Mouse (Mus musculus): ENCODE data around the gene Trmu.

Gene Trmu

DNA sequence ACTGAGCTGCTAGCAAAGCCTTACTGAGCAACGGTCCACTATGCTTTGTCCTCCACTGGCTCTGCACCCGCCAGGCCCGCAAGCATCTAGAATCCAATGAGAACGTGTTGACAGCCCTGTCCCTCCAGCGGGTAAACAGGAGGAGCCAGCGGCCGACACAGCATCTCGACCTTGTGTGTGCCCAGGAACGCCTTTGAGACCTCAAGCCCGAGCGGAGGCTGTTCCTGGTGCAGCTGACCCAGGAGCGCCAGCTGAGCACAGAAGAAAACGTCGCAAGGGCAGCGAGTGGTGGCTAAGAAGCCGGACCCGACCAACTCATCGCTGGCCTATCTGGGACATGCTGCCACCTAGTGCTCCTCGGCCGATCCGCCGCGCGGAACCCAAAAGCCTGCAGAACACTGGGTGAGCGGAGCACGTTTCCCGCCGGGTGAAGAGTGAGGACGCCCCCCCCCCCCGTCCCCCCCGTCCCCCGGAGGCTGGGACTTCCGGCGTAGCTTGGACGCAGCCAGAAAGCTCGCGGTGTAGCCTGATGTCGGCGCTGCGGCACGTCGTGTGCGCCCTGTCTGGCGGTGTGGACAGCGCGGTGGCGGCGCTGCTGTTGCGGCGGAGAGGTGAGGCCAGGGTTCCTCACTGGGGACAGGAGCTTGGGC is at the start of gene Trmu:
Trmu (plus strand) TSS at position 465 of the 650 bp plus-strand sequence.
- in situ Hi-C loops (cut with MboI; ENCODE audit: unreplicated experiment in 2 of 2) = loop anchor here (5.0 to 10.0 kb wide), 3 partner anchors 47 to 274 kb away; partner anchors contain the start of gene Ttc38 (in 1 of the 2)

GRCm38 (mm10) chr15:85829470-85829869 is 49.6 kb upstream of the Trmu start:
- in situ Hi-C loops (cut with MboI; ENCODE audit: unreplicated experiment in 2 of 2) = no loop called here

GRCm38 (mm10) chr15:85831954-85832590 is 47.0 kb upstream of the Trmu start, which contains the start of gene Ttc38:
Gene Ttc38 (plus strand): TSS chr15:85832306.
- in situ Hi-C loops (cut with MboI; ENCODE audit: unreplicated experiment in 2 of 2) = loop anchor here in 1 of 2 experiments (5.0 kb wide), 1 partner anchor 45 kb away; the partner anchor contains the start of gene Trmu

DNA sequence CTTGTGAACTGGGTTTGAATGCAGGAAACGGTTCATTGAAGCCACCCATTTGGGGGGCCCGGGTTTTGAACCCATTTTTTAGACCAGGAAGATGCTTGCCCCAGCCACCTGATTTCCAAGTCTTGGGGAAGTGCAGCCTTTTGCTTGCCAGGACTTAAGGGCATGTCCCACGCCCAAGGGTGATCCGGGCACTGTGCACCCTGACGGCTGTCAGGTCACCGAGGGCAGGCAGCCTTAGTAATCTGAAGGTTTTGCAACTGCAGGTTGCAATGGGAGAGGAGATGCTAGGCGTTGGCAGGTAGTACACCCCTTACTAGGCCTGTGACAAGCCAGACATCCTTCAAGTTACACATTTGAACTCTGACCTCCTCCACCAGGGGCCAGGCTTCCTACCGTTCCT is 46.5 kb upstream of the Trmu start:
- in situ Hi-C loops (cut with MboI; ENCODE audit: unreplicated experiment in 2 of 2) = loop anchor here in 1 of 2 experiments (5.0 kb wide), 1 partner anchor 45 kb away; the partner anchor contains the start of gene Trmu

- in situ Hi-C loops (cut with MboI; ENCODE audit: unreplicated experiment in 2 of 2) = no loop called here
Measured at GRCm38 (mm10) chr15:85835335-85835734, 43.8 kb upstream of the Trmu start.

DNA sequence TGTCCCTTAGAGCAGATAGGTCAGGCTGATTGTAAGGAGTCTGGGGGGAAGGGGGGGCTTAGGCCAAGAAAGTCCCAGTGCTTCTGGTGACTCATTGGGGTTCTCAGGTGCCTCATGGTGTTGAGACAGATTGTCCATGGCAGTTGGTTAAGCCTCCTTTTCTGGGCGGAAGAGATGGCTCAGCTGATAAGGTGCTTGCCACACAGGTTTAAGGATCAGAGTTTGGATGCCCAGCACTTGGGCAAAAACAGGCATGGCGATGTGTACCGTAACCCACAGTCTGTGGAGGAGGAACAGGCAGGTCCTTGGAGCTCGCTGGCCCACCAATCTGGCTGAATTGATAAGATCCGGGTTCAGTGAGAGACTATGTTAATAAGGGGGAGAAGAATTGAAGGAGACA is 42.2 kb upstream of the Trmu start:
- in situ Hi-C loops (cut with MboI; ENCODE audit: unreplicated experiment in 2 of 2) = no loop called here

DNA sequence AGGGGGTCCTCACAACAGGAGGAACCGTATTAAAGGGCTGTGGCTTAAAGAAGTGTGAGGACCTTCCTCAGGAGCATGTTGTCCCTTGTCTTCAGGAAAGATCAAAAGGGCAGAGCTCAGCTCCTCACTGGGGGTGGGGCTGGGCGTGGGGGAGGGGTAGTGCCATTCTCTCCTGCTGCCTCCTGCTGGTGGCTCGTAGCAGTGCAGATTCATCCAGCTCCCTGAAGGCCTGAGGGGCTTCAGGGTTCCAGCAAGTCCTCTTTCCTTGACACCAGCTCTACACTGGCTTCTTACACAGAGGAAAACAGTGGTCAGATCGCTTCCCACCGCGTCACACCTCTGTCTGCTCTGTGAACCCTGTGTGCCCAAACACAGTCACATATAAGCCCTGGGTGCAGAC is 38.1 kb upstream of the Trmu start:
- in situ Hi-C loops (cut with MboI; ENCODE audit: unreplicated experiment in 2 of 2) = no loop called here

DNA sequence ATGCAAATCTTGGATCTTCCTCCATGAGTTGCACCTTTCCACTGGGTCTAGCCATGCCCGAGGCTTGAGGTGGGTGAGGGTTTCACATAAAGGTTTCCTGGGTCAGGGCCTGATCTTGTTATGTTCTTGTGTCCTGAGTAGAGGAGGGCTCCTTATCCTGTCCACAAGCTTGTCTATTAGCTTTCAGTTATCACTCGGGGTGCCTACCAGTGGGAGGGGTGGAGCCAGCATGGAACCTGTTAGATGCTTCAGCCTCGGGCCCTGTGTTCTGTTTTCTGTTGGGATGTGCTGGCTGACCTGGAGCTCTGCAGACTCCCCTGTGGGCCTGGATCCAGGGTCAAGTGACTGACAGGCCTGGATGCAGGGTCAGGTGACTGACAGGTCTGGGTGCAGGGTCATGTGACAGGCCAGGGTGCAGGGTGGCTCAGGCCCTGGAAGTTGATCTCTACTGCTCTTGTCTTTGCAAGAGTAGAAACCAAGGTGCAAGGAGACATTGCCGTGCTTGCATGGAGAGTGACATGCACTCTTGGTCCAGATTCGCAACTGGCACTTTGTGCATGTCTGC is 37.2 kb upstream of the Trmu start:
- in situ Hi-C loops (cut with MboI; ENCODE audit: unreplicated experiment in 2 of 2) = no loop called here

- in situ Hi-C loops (cut with MboI; ENCODE audit: unreplicated experiment in 2 of 2) = no loop called here
Measured at GRCm38 (mm10) chr15:85845071-85845470, 34.0 kb upstream of the Trmu start.

DNA sequence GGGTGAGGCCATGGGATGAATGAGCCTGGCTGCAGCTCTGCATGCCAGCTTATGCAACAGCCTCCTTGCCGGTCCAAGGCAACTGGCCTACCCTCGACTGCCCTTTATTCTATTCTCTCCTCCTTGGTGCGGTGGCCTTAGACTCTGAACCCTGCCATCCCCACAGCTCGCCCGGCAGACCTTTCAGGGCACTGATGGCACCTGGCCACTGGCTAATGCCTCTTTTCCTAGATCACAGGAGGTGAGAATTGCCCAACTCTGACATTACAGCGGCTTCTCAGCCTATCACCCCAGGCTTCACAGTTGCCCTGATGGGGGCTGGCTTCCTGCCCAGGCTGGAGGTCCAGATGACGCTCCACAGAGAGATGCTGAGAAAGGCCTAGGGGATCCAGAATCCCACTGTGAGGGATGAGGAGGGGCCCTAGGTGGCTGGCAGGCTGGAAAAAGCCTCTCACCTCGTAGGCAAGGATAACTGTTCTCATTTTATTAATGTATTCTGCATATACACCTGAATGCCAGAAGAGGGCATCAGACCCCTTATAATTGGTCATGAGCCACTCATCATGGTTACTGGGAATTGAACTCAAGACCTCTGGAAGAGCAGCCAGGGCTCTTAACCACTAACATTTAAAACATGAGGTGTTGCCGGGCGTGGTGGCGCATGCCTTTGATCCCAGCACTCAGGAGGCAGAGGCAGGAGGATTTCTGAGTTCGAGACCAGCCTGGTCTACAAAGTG is 27.3 kb upstream of the Trmu start:
- in situ Hi-C loops (cut with MboI; ENCODE audit: unreplicated experiment in 2 of 2) = loop anchor here in 1 of 2 experiments (25.0 kb wide), 1 partner anchor 440 kb away; no protein-coding TSS in a partner anchor

DNA sequence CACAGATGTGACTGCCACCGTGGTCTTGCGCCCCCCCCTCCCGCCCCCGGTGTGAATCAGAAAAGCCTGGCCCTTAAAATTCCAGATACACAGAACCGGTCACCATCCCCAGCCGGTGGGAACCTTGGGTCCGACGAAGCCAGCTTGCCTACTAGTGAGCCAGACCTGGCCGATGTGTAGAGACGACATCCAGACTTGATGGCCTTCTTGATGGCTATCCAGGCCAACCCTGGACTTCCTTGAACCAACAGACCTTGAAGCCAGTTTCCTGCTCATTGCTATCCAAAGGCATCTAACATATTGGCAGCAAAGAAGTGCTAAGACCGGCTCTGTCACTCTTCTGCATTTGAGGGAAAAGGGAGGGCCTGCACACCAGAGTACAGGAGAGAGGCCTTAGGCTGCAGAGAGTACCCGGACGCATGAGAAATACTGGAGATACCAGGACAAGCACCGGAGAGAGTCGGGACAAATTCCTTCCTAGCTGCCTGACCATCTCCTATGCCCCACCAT is 20.1 kb upstream of the Trmu start:
- in situ Hi-C loops (cut with MboI; ENCODE audit: unreplicated experiment in 2 of 2) = loop anchor here in 1 of 2 experiments (25.0 kb wide), 1 partner anchor 447 kb away; no protein-coding TSS in a partner anchor

GRCm38 (mm10) chr15:85859490-85860031 is 19.6 kb upstream of the Trmu start, which contains the start of gene Gtse1:
Gene Gtse1 (plus strand): TSS chr15:85859745.
- in situ Hi-C loops (cut with MboI; ENCODE audit: unreplicated experiment in 2 of 2) = loop anchor here (10.0 to 25.0 kb wide), 2 partner anchors 225 to 447 kb away; no protein-coding TSS in a partner anchor

DNA sequence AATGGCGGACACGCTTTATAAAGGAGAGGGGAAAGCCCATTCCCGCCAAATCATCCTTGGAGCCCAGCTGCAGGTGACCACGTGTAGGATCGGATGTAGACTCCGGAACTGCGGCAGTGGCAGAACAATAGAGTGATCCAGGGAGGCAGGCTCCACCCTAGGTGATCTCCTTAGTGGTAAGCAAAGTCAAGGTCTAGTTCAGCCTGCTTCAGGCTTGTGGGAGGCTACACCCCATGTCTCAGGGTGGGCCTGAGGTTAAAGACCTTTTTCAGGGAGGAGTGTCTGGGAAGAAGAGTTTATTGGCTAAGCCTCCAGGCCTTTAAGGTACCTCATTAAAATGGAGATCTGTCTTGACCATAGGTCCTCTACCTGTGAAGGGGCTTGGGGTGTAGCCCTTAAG is 13.2 kb upstream of the Trmu start:
- in situ Hi-C loops (cut with MboI; ENCODE audit: unreplicated experiment in 2 of 2) = loop anchor here (5.0 to 25.0 kb wide), 3 partner anchors 149 to 454 kb away; no protein-coding TSS in a partner anchor

DNA sequence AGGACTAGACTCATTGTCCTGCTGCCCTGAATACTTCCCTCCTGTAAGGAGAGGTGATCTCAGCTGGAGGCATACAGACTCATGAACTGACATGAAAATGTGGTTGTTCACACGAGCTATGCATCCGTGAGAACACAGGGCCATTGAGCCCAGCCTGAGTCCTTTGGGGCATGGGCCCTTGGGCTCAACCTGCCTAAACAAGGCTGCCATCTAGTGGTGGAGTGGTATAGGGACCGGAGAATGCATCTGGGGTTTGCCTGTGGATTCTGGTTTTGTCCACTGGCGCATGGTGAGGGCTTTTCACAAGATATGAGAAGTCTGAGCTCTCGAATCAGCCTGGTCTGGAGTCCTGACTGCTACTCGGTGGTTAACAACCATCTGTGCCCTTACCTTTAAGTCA is 11.4 kb upstream of the Trmu start:
- in situ Hi-C loops (cut with MboI; ENCODE audit: unreplicated experiment in 2 of 2) = loop anchor here (5.0 to 25.0 kb wide), 3 partner anchors 150 to 455 kb away; no protein-coding TSS in a partner anchor

DNA sequence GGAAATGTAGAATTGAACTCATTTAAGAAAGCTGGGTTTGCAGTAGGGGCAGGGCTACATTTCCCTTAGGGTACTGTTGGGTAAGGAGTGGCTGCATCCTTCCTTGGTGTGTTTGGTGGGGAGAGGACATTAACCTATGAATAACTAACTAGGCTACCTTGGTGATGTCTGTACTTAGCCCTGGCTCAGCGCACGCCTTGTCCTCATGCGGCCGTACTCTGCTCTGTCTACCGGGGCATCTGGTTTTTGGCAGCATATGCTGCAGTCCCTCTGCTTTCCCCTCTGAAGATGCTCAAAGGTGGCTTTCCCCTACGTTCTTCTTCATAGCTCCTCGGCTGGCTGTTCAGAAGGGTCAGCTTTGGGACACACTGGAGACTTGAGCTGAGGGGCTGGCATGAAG is 1.8 kb upstream of the Trmu start:
- in situ Hi-C loops (cut with MboI; ENCODE audit: unreplicated experiment in 2 of 2) = loop anchor here (5.0 to 10.0 kb wide), 3 partner anchors 45 to 273 kb away; partner anchors contain the start of gene Ttc38 (in 1 of the 2)

GRCm38 (mm10) chr15:85879498-85879895 is 385 bp downstream of the Trmu start:
- in situ Hi-C loops (cut with MboI; ENCODE audit: unreplicated experiment in 2 of 2) = loop anchor here (5.0 to 10.0 kb wide), 3 partner anchors 47 to 275 kb away; partner anchors contain the start of gene Ttc38 (in 1 of the 2)

DNA sequence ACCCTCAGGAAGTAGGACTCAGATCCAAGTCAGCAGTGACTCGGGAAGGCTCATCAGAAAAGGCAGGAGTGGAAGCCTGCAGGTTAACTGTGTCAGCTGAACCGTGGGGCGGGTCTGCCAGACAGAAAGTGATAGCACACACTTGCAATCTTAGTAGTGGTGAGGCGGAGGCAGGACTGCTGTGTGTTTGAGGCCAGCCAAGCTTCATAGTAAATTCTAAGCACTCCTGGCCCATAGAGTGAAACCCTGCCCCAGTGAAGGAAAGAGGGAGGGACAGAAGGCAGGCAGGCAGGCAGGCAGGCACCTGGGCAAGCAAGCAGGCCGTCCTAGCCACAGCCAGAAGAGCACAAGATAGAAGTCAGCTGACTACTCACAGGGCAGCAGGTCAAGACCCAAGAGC is 6.5 kb downstream of the Trmu start:
- in situ Hi-C loops (cut with MboI; ENCODE audit: unreplicated experiment in 2 of 2) = loop anchor here in 1 of 2 experiments (10.0 kb wide), 1 partner anchor 329 kb away; the partner anchor contains the start of gene Tbc1d22a

- in situ Hi-C loops (cut with MboI; ENCODE audit: unreplicated experiment in 2 of 2) = loop anchor here in 1 of 2 experiments (10.0 kb wide), 1 partner anchor 326 kb away; the partner anchor contains the start of gene Tbc1d22a
Measured at GRCm38 (mm10) chr15:85889235-85889634, 10.1 kb downstream of the Trmu start.

GRCm38 (mm10) chr15:85891971-85892370 is 12.9 kb downstream of the Trmu start:
- in situ Hi-C loops (cut with MboI; ENCODE audit: unreplicated experiment in 2 of 2) = no loop called here
